Mouse (Mus musculus): Measurements from ENCODE around the gene Ccdc184. TPM values are rescaled to one million over a fixed set of nuclear protein-coding genes. Genes with fewer than 3 reads are reported as not detected.

Gene Ccdc184
- polyA plus RNA-seq, 1 experiment: 0.19 TPM

DNA sequence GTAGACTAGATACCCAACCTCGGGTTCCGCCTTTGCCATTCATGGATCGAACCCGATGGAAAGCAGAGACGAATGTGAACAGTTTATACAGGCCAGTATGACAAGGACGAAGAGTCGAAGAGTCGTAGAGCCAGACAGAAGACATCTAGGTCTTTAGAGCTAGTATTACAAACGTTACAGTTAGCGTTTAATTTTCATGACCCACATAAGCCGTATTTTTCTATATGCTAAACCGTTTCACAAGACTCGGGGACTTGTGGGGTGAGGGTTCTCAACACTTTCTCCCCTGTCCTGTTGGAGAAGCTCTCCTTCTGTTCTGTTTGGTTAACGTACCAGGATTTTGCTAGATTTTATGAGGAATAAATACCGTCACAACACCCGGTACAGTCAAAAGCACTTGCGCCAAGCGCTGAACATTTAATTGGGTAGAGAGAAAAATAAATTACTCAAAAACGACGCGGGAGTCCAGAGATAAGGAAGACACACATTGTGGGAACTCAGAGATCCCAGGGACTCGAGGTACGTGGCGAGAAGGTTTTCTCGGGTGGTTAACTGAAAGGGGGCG, 13.7 kb downstream of the Ccdc184 start:
- no peak for DNase-seq
- Histone ChIP-seq H3K4me3 (ENCODE audit: insufficient read depth, low read depth, low read length) (peak overlapping the region; percentile 56), H3K36me3 (ENCODE audit: control insufficient read depth, insufficient read depth, low read length) (no peaks in the 10 kb centered on the region), H3K27me3 (replicated peaks; ENCODE audit: control insufficient read depth, insufficient read depth, low read length) (no peaks in the 10 kb centered on the region), H3K27ac (ENCODE audit: insufficient read depth, low read depth, low read length) (peak overlapping the region; percentile 32; the same call in 1 of the 2 replicates), H3K4me1 (ENCODE audit: control insufficient read depth, insufficient read depth, low read length) (peaks cover 3% of the 10 kb centered on the region; the same call in 1 of the 2 replicates)
- 12% methylated on average over 26 of the region's 26 CpGs for WGBS
- TF ChIP-seq CTCF (conservative IDR thresholded peaks at IDR 0.05; ENCODE audit: insufficient read depth, insufficient read length, low read depth, low read length): no peak
- no peak for TF ChIP-seq POLR2A (IDR thresholded peaks at IDR 0.05; ENCODE audit: low read depth, low read length)

- Histone ChIP-seq H3K4me3 (ENCODE audit: insufficient read depth, low read depth, low read length) (peak overlapping the region; percentile 56), H3K4me1 (ENCODE audit: control insufficient read depth, insufficient read depth, low read length) (peaks cover 3% of the 10 kb centered on the region; the same call in 1 of the 2 replicates)
Observed at GRCm38 (mm10) chr15:98181132-98181711, 14.3 kb downstream of the Ccdc184 start.

GRCm38 (mm10) chr15:98181856-98182570, 15.1 kb downstream of the Ccdc184 start:
- Histone ChIP-seq H3K4me3 (ENCODE audit: insufficient read depth, low read depth, low read length) (no peak overlapping the region), H3K4me1 (ENCODE audit: control insufficient read depth, insufficient read depth, low read length) (peaks cover 3% of the 10 kb centered on the region; the same call in 1 of the 2 replicates), H3K27me3 (replicated peaks; ENCODE audit: control insufficient read depth, insufficient read depth, low read length) (no peaks in the 10 kb centered on the region), H3K36me3 (ENCODE audit: control insufficient read depth, insufficient read depth, low read length) (no peaks in the 10 kb centered on the region), H3K27ac (ENCODE audit: insufficient read depth, low read depth, low read length) (no peak overlapping the region)
- DNase-seq: peak; percentile 57
- WGBS: 35% methylated on average over 12 of the region's 12 CpGs
- TF ChIP-seq POLR2A (IDR thresholded peaks at IDR 0.05; ENCODE audit: low read depth, low read length) (no peak), CTCF (conservative IDR thresholded peaks at IDR 0.05; ENCODE audit: insufficient read depth, insufficient read length, low read depth, low read length) (no peak)

More at GRCm38 (mm10) chr15:98181132-98181711, 14.3 kb downstream of the Ccdc184 start:
- Histone ChIP-seq H3K27me3 (replicated peaks; ENCODE audit: control insufficient read depth, insufficient read depth, low read length) (no peaks in the 10 kb centered on the region), H3K27ac (ENCODE audit: insufficient read depth, low read depth, low read length) (peak overlapping the region; percentile 32; the same call in 1 of the 2 replicates), H3K36me3 (ENCODE audit: control insufficient read depth, insufficient read depth, low read length) (no peaks in the 10 kb centered on the region)
- TF ChIP-seq CTCF (conservative IDR thresholded peaks at IDR 0.05; ENCODE audit: insufficient read depth, insufficient read length, low read depth, low read length): peak; percentile 78
- no peak for TF ChIP-seq POLR2A (IDR thresholded peaks at IDR 0.05; ENCODE audit: low read depth, low read length)
- DNase-seq: peak; percentile 95
- under 1% methylated on average over 30 of the region's 30 CpGs for WGBS

DNA sequence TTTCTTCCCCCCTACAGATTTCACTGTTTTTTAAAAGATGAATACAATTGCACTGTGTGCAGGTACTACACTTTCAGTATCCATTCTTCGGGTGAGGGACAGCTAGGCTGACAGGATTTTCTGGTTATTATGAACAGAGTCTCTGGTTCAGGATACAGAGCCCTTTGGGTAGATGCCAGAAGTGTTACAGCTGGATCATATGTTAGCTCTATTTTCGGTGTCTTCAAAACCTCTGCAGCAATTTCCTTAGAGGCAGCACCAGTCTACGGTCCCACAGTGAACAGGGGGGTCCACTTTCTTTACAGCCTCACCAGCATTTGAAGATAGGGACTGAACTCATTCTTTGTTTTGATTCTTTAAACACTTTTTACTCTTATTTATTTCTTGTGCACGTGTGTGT, 17.5 kb downstream of the Ccdc184 start:
- TF ChIP-seq CTCF (conservative IDR thresholded peaks at IDR 0.05; ENCODE audit: insufficient read depth, insufficient read length, low read depth, low read length): no peak
- no peak for TF ChIP-seq POLR2A (IDR thresholded peaks at IDR 0.05; ENCODE audit: low read depth, low read length)
- no peaks in the 10 kb centered on the region for H3K36me3 ChIP-seq (ENCODE audit: control insufficient read depth, insufficient read depth, low read length)

DNA sequence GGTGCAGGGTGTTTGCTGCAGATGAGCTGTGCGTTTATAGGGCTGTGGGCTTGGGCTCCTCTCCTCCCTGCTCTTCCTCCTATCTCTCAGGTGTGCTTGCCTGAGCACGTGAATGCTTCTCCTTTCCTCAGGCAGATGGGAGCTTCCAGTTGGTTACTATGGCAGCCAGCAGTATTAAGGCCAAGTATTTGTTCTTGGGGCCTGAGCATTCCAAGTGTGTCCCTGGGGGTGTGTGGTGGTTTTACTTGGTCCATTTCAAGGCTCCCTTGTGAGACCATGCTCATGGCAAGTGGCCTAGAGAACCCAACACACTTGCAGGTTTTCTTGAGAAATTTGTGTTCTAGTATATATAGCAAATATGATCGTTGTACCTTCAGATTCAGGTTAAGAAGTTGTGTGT, 28.5 kb downstream of the Ccdc184 start, which contains the start of gene Olfr288:
TSS of gene Olfr288 (minus strand) at position 101 of the 400 bp plus-strand sequence.
- H3K27me3 ChIP-seq (replicated peaks; ENCODE audit: control insufficient read depth, insufficient read depth, low read length): no peaks in the 10 kb centered on the region
- no peak within 1 kb of the TSS for H3K4me3 ChIP-seq (ENCODE audit: insufficient read depth, low read depth, low read length)
- no peaks in the 10 kb centered on the region for H3K36me3 ChIP-seq (ENCODE audit: control insufficient read depth, insufficient read depth, low read length)
- TF ChIP-seq CTCF (conservative IDR thresholded peaks at IDR 0.05; ENCODE audit: insufficient read depth, insufficient read length, low read depth, low read length) (no peak), POLR2A (IDR thresholded peaks at IDR 0.05; ENCODE audit: low read depth, low read length) (no peak)
- H3K27ac ChIP-seq (ENCODE audit: insufficient read depth, low read depth, low read length): no peak within 1 kb of the TSS
- no peak for DNase-seq
- H3K4me1 ChIP-seq (ENCODE audit: control insufficient read depth, insufficient read depth, low read length): no peaks in the 10 kb centered on the region
- 68% methylated on average over 3 of the region's 3 CpGs for WGBS

More for the DNA sequence above, 17.5 kb downstream of the Ccdc184 start:
- WGBS: 61% methylated on average over 4 of the region's 4 CpGs
- H3K4me3 ChIP-seq (ENCODE audit: insufficient read depth, low read depth, low read length): no peak overlapping the region
- no peaks in the 10 kb centered on the region for H3K27me3 ChIP-seq (replicated peaks; ENCODE audit: control insufficient read depth, insufficient read depth, low read length)
- H3K27ac ChIP-seq (ENCODE audit: insufficient read depth, low read depth, low read length): no peak overlapping the region
- DNase-seq: no peak
- peaks cover 3% of the 10 kb centered on the region; the same call in 1 of the 2 replicates for H3K4me1 ChIP-seq (ENCODE audit: control insufficient read depth, insufficient read depth, low read length)

GRCm38 (mm10) chr15:98209676-98210075, 42.7 kb downstream of the Ccdc184 start:
- H3K36me3 ChIP-seq (ENCODE audit: control insufficient read depth, insufficient read depth, low read length): no peaks in the 10 kb centered on the region
- 34% methylated on average over 7 of the region's 7 CpGs for WGBS
- peaks cover 8% of the 10 kb centered on the region; the same call in 1 of the 2 replicates for H3K4me1 ChIP-seq (ENCODE audit: control insufficient read depth, insufficient read depth, low read length)
- H3K27ac ChIP-seq (ENCODE audit: insufficient read depth, low read depth, low read length): 0 out of 2 replicates have a peak overlapping the region, but pooled peaks have one; percentile 41
- peak; percentile 82 for DNase-seq
- H3K4me3 ChIP-seq (ENCODE audit: insufficient read depth, low read depth, low read length): no peak overlapping the region
- H3K27me3 ChIP-seq (replicated peaks; ENCODE audit: control insufficient read depth, insufficient read depth, low read length): no peaks in the 10 kb centered on the region
- TF ChIP-seq CTCF (conservative IDR thresholded peaks at IDR 0.05; ENCODE audit: insufficient read depth, insufficient read length, low read depth, low read length) (no peak), POLR2A (IDR thresholded peaks at IDR 0.05; ENCODE audit: low read depth, low read length) (no peak)
